Mouse (Mus musculus) stomach, embryonic 14.5 days (tissue): ENCODE measurements around the gene Foxo3. TPM values are rescaled to one million over a fixed set of nuclear protein-coding genes. Genes with fewer than 3 reads are reported as not detected.

ENCODE experiments used
- ATAC-seq: fragments of 200-750 bp; cut with Nextera tagmentation; 2 replicates; pipeline ENCODE4 v1.8.0; 2017; ENCODE audit warnings: low read depth, moderate TSS enrichment; ENCODE audit not compliant: insufficient number of reproducible peaks, insufficient read depth, low FRiP score
- H3K27ac ChIP-seq: fragments of 300-500 bp; sonication (generic); 2 replicates; pipeline ENCODE4 v1.5.1; 2014; ENCODE audit warnings: mild to moderate bottlenecking, low read length, moderate library complexity, mixed read lengths
- H3K27me3 ChIP-seq: fragments of 300-500 bp; sonication (generic); 2 replicates; pipeline ENCODE4 v1.6.1; 2014; ENCODE audit warnings: low read length, control low read depth, mixed read lengths; ENCODE audit not compliant: control insufficient read depth, insufficient read depth
- H3K36me3 ChIP-seq: fragments of 300-500 bp; sonication (generic); 2 replicates; pipeline ENCODE4 v1.6.1; 2014; ENCODE audit warnings: mild to moderate bottlenecking, control low read depth, low read length, moderate library complexity, mixed read lengths; ENCODE audit not compliant: control insufficient read depth, insufficient read depth
- H3K4me1 ChIP-seq: fragments of 300-500 bp; sonication (generic); 2 replicates; pipeline ENCODE4 v1.6.1; 2014; ENCODE audit warnings: low read length, control low read depth, mixed read lengths; ENCODE audit not compliant: control insufficient read depth, insufficient read depth
- H3K4me2 ChIP-seq: fragments of 300-500 bp; sonication (generic); replicated peaks from 2 replicates; pipeline ENCODE4 v1.6.1; 2014; ENCODE audit warnings: low read depth, low read length, control low read depth
- H3K4me3 ChIP-seq: fragments of 300-500 bp; sonication (generic); 2 replicates; pipeline ENCODE4 v1.5.1; 2014; ENCODE audit warnings: low read depth, low read length, control low read depth
- H3K9ac ChIP-seq: fragments of 300-500 bp; sonication (generic); replicated peaks from 2 replicates; pipeline ENCODE4 v1.6.1; 2014; ENCODE audit warnings: low read depth, mild to moderate bottlenecking, control low read depth, low read length, moderate library complexity, mixed read lengths
- H3K9me3 ChIP-seq: fragments of 300-500 bp; sonication (generic); 2 replicates; pipeline ENCODE4 v1.6.1; 2016; ENCODE audit warnings: low read depth, low read length, control low read depth; ENCODE audit not compliant: control insufficient read depth
- WGBS: fragments of 180-500 bp; shearing (Covaris S2); extraction: QIAGEN DNeasy Blood & Tissue Kit; methylation state at CpG from one replicate; pipeline ENCODE4 v1.1.7; 2014; 5-methylcytosine and 5-hydroxymethylcytosine counted together
- polyA plus RNA-seq: library from polyadenylated mRNA; unstranded; fragments of >200 nt; fragmentation: Nextera tagmentation; extraction: Ambion mirVana; gene quantifications from 2 replicates; pipeline ENCODE4 v1.2.1, GENCODE M21; 2014

Foxo3 gene
- polyA plus RNA-seq, 1 experiment from 2014 or later, result 10.5 TPM

DNA sequence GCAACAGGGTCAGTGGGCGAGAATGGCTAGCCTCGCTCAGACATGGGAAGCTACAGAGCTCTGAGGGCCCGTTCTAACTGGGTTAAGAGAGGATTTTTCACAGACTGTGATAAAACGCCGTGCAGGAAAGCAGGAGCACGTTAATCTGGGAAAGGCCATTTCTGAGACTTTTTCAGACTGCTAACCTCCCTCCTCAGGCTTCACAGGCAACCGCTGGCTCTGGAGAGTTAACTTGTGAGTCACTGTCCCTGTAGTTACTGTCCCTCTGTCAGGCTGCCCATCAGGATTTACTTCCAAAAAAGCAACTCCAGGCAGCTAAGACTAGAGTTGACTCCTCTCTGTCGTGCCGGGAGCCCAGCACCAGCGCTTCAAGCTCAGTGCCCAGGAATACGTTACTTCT, 54.6 kb downstream of the Foxo3 start:
- no peaks in the 10 kb centered on the region for H3K36me3 ChIP-seq
- WGBS, result 66% methylated on average over 11 of the region's 11 CpGs
- no peak overlapping the region for H3K4me2 ChIP-seq
- H3K9ac ChIP-seq, result no peak overlapping the region
- 0 out of 2 replicates have a peak, but pooled peaks cover 10% of the 10 kb centered on the region for H3K4me1 ChIP-seq
- H3K9me3 ChIP-seq, result no peaks in the 10 kb centered on the region
- no peak overlapping the region for H3K27ac ChIP-seq
- H3K4me3 ChIP-seq, result no peak overlapping the region
- ATAC-seq, result no peak
- H3K27me3 ChIP-seq, result no peaks in the 10 kb centered on the region

GRCm38 (mm10) chr10:42221136-42221891, 55.2 kb downstream of the Foxo3 start:
- Histone ChIP-seq H3K9me3 (no peaks in the 10 kb centered on the region), H3K36me3 (no peaks in the 10 kb centered on the region), H3K4me3 (no peak overlapping the region), H3K27ac (no peak overlapping the region), H3K4me2 (no peak overlapping the region), H3K4me1 (0 out of 2 replicates have a peak, but pooled peaks cover 10% of the 10 kb centered on the region), H3K9ac (no peak overlapping the region), H3K27me3 (no peaks in the 10 kb centered on the region)
- no peak for ATAC-seq
- 71% methylated on average over 19 of the region's 19 CpGs for WGBS

DNA sequence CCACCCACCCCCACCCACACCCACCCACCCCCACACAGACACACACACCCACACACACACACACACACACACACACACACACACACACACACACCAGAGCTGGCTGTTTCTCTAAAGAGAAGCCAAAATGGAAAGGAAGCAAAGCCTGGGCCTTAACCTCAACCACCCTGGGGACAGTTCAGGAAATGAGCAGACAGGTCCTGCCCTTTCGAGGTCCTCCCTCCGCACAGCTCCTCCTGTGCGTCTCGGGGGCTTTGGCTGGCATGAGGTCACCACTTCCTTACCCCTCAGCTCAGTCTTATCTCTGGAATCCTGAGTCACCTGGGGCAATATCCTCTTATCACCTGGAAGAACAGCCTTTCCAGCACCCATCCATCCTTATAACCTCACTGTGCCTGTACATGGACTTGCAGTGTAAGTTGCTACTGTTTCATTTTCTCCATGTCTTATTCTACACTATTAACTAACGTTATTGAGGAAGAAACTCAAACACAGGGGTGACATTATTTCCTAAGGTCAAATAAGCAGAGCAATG, 56.1 kb downstream of the Foxo3 start:
- Histone ChIP-seq H3K9me3 (no peaks in the 10 kb centered on the region), H3K4me1 (0 out of 2 replicates have a peak, but pooled peaks cover 10% of the 10 kb centered on the region), H3K4me3 (no peak overlapping the region), H3K4me2 (no peak overlapping the region), H3K27me3 (no peaks in the 10 kb centered on the region), H3K9ac (no peak overlapping the region), H3K36me3 (no peaks in the 10 kb centered on the region), H3K27ac (no peak overlapping the region)
- ATAC-seq, result no peak
- WGBS, result 50% methylated on average over 5 of the region's 5 CpGs

GRCm38 (mm10) chr10:42211407-42211806, 65.1 kb downstream of the Foxo3 start:
- H3K4me3 ChIP-seq, result no peak overlapping the region
- H3K27me3 ChIP-seq, result no peaks in the 10 kb centered on the region
- no peaks in the 10 kb centered on the region for H3K36me3 ChIP-seq
- 54% methylated on average over 7 of the region's 7 CpGs for WGBS
- H3K4me2 ChIP-seq, result no peak overlapping the region
- peaks cover 8% of the 10 kb centered on the region; the same call in 1 of the 2 replicates for H3K4me1 ChIP-seq
- no peak overlapping the region for H3K9ac ChIP-seq
- peak overlapping the region; percentile 64; the same call in 1 of the 2 replicates for H3K27ac ChIP-seq
- ATAC-seq, result no peak
- no peaks in the 10 kb centered on the region; the same call in 1 of the 2 replicates for H3K9me3 ChIP-seq

GRCm38 (mm10) chr10:42210641-42211040, 65.9 kb downstream of the Foxo3 start:
- ATAC-seq, result no peak
- peaks cover 8% of the 10 kb centered on the region; the same call in 1 of the 2 replicates for H3K4me1 ChIP-seq
- H3K27me3 ChIP-seq, result no peaks in the 10 kb centered on the region
- 64% methylated on average over 2 of the region's 2 CpGs for WGBS
- no peak overlapping the region for H3K9ac ChIP-seq
- no peak overlapping the region for H3K27ac ChIP-seq
- H3K36me3 ChIP-seq, result no peaks in the 10 kb centered on the region
- no peak overlapping the region for H3K4me2 ChIP-seq
- no peaks in the 10 kb centered on the region; the same call in 1 of the 2 replicates for H3K9me3 ChIP-seq
- no peak overlapping the region for H3K4me3 ChIP-seq

DNA sequence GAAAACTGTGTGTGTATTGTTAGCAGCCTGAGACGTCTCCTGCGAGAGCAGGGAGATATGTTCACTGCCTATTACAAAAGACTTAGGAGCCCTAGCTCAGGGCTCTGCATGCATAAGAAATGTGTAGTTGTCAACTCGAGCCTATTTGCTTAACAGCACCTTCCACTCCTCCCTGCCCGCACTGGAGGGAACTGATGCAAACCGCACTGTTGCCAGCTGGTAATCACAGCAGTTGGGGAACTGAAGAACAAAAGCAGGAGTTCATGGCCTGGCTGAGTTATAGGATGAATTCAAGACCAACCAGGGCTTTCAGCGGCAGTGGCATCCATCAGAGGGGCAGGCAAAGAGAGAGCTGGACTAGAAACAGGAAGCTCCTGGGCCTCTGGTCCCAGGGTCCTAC, 66.7 kb downstream of the Foxo3 start:
- H3K4me3 ChIP-seq, result no peak overlapping the region
- no peak overlapping the region for H3K9ac ChIP-seq
- H3K4me1 ChIP-seq, result peaks cover 14% of the 10 kb centered on the region
- H3K27ac ChIP-seq, result no peak overlapping the region
- no peak overlapping the region for H3K4me2 ChIP-seq
- no peaks in the 10 kb centered on the region for H3K36me3 ChIP-seq
- WGBS, result 70% methylated on average over 6 of the region's 6 CpGs
- no peak for ATAC-seq
- no peaks in the 10 kb centered on the region for H3K27me3 ChIP-seq
- H3K9me3 ChIP-seq, result no peaks in the 10 kb centered on the region; the same call in 1 of the 2 replicates

- H3K27me3 ChIP-seq, result no peaks in the 10 kb centered on the region
- no peak for ATAC-seq
- no peak overlapping the region for H3K9ac ChIP-seq
- no peak overlapping the region for H3K4me2 ChIP-seq
- no peak overlapping the region for H3K27ac ChIP-seq
- H3K36me3 ChIP-seq, result no peaks in the 10 kb centered on the region
- H3K4me3 ChIP-seq, result no peak overlapping the region
- 88% methylated on average over 12 of the region's 12 CpGs for WGBS
- no peaks in the 10 kb centered on the region; the same call in 1 of the 2 replicates for H3K9me3 ChIP-seq
- H3K4me1 ChIP-seq, result peaks cover 25% of the 10 kb centered on the region
Observed at GRCm38 (mm10) chr10:42207612-42208011, 68.9 kb downstream of the Foxo3 start.

DNA sequence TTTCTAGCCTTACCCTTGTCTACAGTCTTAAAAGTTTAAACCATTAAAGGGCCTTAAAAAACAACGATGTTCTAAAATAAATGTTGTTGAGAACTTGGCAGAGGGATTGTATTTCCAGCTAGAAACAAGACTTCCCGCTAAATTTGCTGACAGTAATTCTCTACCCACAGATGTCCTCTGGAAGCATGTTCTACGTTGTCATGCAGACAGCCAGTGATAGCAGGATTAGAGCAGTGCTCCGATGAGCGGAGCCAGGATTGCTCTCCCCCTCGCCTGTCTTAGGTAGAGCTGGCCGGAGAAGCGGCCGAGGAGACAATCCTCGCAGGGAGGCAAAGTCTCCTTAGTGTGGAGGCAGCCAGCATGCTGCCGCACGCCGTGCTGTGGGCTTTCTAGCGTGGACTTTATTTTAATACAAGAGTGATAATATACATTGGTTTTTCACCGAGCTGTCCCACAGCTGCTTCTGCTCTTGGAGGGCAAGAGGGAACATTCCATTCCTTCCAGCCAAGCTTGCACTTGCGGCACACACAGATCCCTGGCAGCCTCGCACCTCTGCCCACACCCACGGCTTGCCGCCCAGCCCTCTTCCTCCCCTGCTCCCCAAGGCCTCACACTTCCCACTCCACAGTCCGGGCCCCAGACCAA, 71.7 kb downstream of the Foxo3 start:
- H3K9ac ChIP-seq, result 0 out of 2 replicates have a peak overlapping the region, but pooled peaks have one; percentile 14
- no peaks in the 10 kb centered on the region for H3K36me3 ChIP-seq
- H3K27me3 ChIP-seq, result no peaks in the 10 kb centered on the region
- H3K9me3 ChIP-seq, result no peaks in the 10 kb centered on the region; the same call in 1 of the 2 replicates
- 43% methylated on average over 20 of the region's 20 CpGs for WGBS
- peak overlapping the region; percentile 58; the same call in 1 of the 2 replicates for H3K27ac ChIP-seq
- peaks cover 17% of the 10 kb centered on the region for H3K4me1 ChIP-seq
- no peak for ATAC-seq
- H3K4me2 ChIP-seq, result no peak overlapping the region
- H3K4me3 ChIP-seq, result no peak overlapping the region
